Mouse (Mus musculus) monocyte, adult 5-6 weeks (primary cell): ENCODE data around the gene Pla2g2c. TPM values are rescaled to one million over a fixed set of nuclear protein-coding genes. Genes with fewer than 3 reads are reported as not detected.

Experiments
- ATAC-seq: fragments of 153-309, 156-312 bp; replicated peaks from 2 replicates; pipeline ENCODE4 v1.8.0; 2017; ENCODE audit warnings: mild to moderate bottlenecking; ENCODE audit not compliant: low TSS enrichment, insufficient number of reproducible peaks, severe bottlenecking, poor library complexity, low FRiP score
- total RNA-seq: library from RNA; stranded (forward); fragments of 200-1000, 200-491, 200-594 nt; gene quantifications from 3 replicates; pipeline ENCODE4 v1.2.3, GENCODE M21; 2017

Gene Pla2g2c
- total RNA-seq, 1 experiment from 2014 or later, result not detected

DNA sequence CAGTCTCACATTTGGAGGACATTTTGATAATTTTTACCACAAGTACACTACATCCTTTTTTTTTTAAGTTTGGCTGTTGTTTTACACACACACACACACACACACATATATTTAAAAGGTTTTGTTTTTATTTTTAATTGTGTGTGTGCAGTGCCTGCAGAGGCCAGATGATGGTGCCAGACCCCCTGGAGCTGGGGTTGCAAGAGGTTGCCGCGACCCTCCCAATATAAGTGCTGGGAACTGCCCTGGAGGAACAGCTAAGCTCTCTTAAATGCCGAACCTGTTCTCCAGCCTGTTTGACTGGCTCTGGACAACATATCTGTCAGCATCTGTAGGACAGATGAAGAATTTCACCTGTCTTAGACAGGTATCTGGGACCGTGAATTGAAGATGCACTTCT, 20.4 kb upstream of the Pla2g2c start:
- no peak for ATAC-seq

DNA sequence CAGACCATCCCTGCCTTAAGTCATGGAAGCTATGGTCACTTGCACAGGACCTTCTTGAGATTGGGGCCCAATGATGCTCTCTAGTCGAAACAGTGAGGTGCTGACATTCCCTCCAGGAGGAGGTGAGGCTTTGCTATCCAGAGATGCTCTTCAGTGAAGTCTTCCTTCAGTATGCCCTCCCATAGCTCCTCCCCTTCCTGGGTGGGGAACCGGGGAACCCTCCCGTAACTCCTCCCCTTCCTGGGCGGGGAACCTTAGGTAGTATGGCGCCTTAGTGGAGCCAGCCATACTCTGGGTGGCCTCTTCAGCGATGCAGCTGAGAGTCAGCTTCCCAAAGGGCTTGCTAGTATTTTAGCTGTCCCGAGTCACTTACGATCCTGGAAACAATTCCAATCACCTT, 18.0 kb upstream of the Pla2g2c start:
- no peak for ATAC-seq

DNA sequence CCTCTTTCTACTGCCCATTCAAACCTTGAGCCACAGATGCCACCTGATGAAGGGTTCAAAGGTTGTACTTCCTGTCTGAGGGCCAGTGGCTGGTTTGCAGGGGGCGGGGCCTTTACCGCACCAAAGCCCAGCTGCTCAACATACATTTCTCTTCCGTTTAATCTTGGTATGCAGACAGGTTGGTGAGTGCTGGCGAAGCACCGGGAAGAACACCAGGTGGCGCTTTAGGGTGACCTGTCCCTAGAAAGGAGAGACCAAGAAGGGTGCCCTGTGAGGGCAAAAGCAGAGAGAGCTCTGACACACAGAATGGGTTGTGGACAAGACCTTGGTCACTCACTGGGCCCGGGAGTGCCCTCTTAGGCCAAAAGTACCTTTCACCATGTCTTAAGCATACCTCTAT, 16.0 kb upstream of the Pla2g2c start:
- no peak for ATAC-seq

DNA sequence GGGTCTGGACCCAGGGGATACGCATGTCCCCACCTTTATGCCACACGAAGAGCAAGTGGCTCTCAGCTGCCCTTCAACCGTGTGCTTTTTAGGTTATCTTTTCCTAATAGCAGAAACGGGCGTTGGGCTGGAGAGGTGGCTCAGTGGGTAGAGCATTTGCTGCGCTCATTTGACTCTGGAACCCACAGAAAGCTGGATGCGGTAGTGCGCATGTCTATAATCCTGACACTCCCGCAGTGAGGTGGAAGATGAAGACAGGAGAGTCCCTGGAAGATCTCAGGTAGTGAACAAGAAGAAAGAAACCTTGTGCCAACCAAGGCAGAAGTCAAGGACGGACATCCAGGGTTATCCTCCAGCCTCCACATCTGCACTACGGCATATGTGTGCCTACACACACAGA, 15.3 kb upstream of the Pla2g2c start:
- no peak for ATAC-seq

DNA sequence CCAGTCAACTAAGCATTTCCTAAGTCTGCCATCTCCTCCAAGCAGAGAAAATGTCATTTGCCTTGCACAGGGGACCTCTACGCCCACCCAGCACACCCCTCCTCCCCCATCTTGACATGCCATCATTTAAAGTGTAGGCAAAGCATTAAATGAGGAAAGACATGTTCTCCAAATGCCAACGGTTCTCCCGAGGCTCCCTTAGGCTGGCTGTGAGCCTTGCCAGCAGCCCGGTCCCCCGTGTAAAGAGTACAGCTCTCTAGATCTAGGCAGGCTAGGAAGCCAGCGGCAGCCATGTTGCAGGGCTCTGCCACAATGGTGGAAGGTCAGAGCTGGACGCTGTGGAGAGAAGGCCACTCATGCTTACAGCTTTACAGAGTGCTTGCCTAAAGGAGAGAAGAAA, 14.6 kb upstream of the Pla2g2c start:
- no peak for ATAC-seq

DNA sequence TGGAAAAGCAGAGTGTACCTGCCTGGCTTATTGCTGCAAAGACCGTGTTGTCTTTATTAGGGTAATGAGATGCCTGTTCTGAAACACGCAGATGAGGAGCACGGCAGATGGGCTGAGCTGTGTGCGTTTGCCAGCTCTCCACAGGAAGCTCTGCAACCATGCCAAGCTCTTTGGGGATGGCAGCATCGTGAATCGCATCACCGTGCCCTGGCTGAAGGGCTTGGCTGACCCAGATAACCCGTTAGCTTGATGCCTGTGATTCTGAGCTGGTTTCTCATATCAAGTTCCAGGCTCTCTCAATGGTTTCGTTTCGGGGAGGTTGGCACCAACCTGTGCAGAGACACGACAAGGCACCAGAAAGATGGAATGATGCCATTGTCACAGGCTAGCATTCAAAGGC, 14.0 kb upstream of the Pla2g2c start:
- ATAC-seq, result no peak

DNA sequence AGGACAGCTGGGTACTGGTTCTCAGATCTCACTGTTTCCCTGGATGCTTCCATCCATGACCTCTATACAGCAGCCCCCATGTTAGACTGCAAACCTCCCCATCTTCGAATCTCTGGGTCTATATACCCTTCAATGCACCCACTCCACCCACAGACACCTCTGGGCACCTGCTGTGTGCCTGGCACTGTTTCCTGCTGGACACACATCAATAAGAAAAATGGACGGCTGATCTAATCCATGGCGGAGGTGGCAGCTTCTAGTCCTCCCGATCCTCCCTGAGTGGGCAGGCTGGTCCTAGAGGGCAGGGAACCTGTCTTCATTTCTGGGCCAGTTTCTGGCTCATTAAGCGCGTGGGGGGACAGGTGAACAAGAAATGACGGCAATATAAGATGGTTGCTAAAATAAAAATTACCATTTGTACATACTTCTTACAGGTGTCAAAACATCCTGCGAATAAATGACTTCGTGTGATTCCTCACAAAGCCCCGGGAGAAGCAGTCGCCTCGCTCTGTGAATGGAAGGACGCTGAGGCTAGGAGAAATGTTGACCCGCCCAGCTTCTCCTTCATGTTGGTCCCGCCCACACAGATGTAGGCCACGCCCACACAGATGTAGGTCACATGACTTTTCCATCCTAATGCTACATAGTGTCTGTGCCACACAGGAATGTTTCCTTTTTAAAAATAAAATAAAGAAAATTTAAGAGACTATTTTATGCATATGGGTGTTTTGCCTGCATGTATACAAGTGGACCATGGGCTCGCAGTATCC, 13.4 kb upstream of the Pla2g2c start:
- ATAC-seq, result no peak

DNA sequence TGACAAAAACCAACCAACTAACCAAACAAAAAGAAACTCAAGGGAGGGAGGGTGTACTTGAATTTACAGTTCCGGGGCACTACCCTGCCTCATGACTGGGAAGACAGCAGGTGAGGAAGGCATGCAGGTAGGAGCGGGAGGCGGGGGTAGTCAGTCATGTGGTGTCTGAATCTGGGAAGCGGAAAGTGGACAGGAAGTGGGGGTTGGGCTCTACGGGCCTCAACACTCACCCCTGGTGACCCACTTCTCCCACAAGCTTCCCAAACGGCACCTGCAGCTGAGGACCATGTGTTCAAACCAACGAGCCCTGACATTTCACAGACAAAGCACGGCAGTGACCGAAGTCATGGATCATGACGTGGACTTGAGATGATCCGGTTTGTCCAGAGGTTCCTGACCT, 12.5 kb upstream of the Pla2g2c start:
- ATAC-seq, result no peak

DNA sequence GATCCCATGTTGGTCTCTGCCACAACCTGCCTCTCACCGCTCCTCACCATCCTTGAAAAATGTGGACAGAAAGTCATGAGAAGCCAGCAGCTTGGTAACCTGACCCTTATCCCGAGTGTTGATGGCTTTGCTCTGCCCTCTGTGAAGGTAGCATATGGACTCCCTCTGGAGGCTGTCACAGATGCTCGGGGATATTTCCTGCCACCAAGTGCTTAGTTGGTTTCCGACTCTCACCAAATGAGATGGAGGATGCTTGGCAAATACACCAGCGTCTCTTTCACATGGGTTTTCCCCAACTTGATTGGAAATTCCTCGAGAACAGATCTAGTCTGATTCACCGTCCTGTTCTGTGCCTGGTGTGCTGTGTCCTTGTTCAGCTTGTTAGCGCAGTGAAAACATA, 12.0 kb upstream of the Pla2g2c start:
- no peak for ATAC-seq

DNA sequence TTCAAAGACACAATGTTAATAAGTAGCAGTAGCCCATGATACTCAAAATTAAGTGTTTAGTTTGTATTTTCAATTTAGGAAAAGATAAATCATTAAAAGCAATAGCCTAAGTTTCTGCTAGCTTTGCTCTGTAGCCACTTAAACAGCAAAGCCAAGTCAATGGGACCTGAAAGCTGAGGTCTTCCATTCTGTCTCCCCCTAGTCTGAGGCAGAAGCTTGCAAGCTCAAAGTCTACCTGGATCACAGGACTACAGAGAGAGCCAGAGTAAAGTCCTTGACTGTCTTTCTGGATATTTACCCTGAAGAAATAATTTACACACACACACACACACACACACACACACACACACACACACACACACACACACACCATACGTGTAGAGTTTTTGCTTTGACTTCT, 10.4 kb upstream of the Pla2g2c start:
- ATAC-seq, result no peak

DNA sequence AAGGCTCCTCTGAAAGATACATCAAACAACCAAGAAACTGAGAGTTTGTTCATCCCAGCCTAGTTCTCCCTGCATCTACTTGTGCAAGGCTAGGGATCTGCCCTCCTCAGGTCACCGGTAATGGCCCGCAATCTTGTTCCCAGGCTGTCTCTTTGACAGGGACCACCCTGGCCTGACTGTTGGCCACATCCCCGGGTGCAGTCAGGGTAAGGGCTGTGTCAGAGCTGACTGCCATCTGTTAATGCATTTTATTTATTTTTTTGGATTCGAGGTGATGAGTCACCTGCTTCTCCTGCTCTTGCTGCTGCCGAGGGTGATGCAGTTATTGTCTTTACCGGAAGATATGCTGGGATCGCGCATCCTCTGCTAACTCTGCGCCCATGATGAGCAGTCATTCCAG, 7.9 kb upstream of the Pla2g2c start:
- no peak for ATAC-seq

DNA sequence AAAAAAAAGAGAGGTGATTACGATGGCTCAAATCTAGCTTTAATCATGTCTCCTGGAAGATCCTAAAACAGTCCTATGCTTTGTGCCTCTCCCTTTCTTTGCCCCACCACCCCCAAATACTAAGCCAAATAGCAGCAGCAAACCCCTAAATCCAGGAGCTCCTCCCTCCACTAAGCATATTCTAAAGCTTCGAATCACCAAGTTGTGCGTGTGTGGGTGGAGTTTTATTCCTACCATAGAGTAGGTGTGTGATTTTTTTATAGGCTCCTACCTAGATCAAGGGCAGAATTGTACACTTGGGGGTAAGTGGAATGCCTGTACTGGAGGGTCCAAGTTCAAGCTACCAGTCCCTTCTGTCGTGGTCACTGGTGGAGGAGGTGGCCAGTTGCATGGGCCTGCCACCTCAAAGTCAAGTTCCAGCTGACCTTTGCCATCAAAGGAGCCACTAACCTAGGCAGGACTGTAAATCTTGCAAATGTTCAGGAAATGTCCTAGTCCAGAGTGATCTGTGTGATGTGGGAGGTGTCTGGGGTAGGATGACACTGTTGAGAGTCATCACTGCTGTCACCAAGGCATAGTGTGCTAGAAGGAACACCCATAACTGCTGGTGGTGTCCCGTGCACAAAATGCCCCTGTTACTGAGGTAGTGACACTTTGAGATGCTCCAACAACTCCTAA, 5.9 kb upstream of the Pla2g2c start:
- no peak for ATAC-seq

DNA sequence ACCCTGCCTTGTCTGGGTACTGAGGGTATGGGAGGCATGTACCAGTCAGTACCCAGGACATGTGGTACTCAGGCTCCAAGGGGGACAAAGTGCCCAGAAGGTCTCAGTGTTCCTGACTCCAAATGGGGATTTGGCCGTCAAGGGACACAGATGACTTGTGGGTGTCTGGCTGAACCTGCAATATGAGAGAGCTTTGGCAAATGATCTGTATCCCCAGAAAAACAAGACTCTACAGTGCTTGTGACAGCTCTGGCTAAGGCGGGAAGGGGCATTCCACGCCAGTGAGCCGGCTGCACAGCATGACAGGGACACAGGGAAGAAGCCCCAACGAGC, 5.4 kb upstream of the Pla2g2c start:
- no peak for ATAC-seq

DNA sequence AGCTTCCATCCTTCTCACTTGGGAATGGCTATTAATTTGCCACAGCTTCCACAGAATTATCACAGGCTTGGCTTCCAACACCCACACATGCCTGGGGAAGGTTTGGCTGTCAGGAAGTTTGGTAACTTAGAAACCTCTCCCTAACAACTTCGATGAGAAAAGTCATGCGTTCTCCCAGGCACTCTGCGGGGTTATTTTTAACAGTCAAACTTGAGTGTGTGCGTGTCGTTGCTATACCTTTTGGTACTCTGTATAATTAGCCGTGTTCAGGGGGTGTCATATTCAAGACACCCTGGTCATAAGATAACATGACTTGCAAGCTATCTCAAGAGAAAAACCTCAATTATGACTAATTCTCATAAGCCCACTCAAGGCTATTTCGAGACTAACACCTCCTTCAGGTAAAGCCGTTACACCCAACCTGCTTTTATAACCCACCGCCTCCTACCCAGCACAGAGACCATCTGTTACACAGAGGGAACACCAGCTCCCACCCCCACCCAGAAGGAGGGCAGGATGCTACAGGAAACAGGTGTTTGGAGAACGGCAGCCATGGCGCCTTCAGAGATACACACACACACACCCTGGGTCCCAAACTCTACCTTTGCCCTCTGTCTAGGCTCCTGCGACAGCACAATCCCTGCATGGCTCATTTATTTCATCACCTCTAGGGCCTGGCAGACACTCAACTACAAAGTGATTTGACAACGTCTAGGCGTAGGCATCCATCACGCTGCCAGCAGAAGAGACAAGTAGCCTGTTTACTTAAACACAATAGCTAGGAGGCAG, 905 bp upstream of the Pla2g2c start:
- no peak for ATAC-seq

DNA sequence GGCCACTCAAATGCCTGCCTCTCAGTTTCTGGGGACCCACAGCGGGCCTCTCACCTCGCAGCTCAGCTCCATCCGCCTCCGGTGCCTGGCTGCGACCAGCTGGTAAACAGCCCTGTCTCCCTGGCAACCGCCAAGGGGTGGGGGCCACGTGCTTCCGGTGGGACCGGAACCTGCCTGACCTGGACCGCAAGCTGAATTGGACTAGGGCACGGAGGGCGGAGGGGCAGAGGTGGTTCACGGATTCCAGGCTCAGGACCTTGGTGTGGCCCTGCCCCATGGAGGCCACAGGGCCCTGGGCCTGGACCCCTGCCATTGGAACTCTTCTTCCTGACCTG, 502 bp downstream of the Pla2g2c start:
- ATAC-seq, result no peak

DNA sequence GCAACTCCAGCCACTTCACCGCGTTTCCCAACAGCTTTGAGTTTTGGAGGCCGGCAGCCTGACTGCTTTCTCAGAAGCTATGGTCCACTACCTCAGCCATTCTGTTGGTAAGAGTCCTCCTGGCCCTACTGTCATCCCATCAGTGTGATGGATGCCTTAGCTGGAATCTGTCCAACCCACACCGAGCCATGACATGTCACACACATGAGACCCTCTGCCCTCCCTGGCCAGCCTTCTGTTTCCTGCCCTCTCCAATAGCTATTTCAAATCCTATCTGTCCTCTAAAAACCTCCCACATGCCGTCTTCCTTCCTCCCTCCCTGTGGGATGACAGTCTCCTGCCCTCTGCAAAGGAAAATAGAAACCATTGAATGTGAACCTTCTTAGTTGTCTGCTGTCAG, 1.2 kb downstream of the Pla2g2c start:
- ATAC-seq, result no peak

DNA sequence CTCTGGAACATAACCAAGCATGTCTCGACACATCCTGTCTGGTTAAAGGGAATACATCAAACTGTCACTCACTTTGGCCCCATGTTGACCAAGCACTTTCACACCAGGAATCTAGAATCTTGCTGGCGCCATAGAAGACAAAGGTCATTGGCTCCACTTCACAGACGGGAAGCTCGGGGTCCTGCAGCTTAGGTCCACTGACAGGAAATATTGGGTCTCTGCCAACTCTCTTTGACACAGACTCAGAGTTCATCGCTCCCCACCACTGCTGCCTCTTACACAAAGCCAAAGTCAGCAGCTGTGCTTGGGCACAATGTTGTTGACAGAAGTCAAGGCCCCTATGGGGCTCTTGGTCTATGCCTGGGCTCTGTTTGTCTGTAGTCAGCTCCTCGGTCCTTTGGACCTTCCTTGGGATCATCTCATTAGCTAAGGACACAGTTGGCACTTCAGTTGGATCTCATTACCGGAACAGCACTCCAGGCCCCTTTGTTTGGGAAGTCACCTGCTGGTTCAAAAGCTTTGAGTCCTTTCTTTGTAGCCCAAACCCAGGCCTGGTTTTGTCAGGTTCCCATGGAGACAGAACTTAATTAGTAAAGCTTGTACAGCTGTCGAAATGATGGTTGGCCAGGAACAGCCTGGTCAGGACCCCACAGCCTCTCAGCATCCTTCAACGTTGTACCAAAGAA, 4.6 kb downstream of the Pla2g2c start:
- no peak for ATAC-seq

DNA sequence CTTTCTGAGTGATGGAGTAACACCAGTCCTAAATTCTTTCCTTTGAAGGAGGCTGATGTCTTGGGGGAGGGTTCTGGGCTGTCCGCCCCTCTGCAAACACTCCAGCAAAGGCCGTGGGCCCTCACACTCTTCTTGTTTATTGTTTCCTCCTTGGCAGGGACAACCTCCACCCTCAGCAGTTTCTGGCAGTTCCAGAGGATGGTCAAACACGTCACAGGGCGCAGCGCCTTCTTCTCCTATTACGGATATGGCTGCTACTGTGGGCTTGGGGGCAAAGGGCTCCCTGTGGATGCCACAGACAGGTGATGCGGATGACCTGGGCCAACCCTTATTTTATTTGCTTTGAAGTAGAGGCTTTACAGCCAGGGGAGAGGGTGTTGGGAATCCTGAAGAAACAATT, 9.5 kb downstream of the Pla2g2c start:
- ATAC-seq, result no peak

DNA sequence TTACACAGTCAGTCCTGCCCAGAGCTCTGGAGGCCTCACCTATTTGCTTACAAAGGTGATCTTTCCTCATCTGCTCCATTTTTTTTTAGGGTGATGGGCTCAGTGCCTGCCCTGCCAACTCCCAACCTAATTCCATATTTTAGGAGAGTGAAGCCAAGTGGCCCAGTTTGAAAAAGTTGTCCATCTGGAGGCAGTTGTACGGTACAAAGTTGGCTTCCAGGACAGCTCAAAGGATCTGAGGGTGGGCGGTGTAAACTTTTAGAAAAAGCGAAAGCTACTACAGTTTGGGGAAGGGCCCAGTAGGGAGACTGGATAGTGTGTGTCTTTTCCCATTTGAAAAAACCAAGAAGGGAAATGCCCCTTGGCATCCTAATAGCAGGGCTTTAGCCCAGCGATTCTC, 10.3 kb downstream of the Pla2g2c start:
- no peak for ATAC-seq

DNA sequence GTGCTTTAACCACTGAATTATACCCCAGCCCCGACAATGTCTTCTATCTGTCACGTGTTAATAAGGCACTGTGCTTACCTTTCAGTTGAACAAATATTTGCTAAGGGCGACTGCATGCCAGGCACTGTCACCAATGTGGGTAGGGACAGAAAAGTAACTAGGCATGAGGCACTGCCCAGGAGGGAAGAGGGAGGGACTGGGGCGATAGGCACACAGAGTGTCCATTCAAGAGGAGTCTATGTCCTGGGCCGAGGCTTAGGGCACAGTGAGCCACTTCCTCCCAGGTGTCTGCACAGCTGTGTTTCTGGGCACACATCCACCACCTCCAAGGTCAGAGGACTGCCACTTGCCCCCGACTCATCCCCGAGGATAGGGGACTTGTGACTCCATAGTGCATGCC, 12.4 kb downstream of the Pla2g2c start, which contains the start of gene Ubxn10:
Gene Ubxn10, minus strand, starts transcription at position 137 of the 400 bp plus-strand sequence.
- no peak for ATAC-seq
